Mouse (Mus musculus): ENCODE results near the gene Speer4e. TPM values are rescaled to one million over a fixed set of nuclear protein-coding genes. Genes with fewer than 3 reads are reported as not detected.

Speer4e gene
- not detected in 2 replicates for polyA plus RNA-seq (2012; rRNA removed; ENCODE audit: low replicate concordance)

DNA sequence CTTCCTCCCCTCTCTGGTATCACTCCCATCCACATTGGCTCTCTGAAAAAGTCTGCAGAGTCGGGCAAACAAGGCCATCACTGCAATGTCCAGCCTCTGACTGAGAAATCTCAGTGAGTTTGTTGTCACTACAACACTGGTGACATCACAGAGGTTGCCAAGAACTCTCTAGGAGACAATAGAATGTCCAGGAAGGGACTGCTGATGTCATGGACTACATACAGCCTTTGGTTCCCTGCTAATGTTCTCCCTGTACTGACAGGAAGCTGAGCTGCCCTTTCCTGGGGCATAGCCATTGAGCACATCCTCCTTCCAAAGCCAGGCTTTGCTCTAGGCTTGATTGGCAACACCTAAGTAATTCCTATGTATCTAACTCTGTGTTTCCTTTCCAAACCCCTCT lies at the start of gene Speer4e:
Gene Speer4e, minus strand, starts transcription at position 101 of the 400 bp plus-strand sequence.

DNA sequence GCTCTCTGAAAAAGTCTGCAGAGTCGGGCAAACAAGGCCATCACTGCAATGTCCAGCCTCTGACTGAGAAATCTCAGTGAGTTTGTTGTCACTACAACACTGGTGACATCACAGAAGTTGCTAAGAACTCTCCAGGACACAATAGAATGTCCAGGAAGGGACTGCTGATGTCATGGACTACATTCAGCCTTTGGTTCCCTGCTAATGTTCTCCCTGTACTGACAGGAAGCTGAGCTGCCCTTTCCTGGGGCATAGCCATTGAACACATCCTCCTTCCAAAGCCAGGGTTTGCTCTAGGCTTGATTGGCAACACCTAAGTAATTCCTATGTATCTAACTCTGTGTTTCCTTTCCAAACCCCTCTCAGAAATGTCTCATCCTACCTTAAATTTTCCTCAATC lies 40.6 kb upstream of the Speer4e start, which contains the start of gene Gm10354:
Gene Gm10354, minus strand, starts transcription at position 101 of the 400 bp plus-strand sequence.

DNA sequence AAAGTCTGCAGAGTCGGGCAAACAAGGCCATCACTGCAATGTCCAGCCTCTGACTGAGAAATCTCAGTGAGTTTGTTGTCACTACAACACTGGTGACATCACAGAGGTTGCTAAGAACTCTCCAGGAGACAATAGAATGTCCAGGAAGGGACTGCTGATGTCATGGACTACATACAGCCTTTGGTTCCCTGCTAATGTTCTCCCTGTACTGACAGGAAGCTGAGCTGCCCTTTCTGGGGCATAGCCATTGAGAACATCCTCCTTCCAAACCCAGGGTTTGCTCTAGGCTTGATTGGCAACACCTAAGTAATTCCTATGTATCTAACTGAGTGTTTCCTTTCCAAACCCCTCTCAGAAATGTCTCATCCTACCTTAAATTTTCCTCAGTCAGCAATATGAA lies 23.4 kb downstream of the Speer4e start, which contains the start of gene Gm9758:
Gene Gm9758, minus strand, starts transcription at position 101 of the 400 bp plus-strand sequence.

Other genes starting within 250 kb of the Speer4e start
- gene Gm9758, start 23.5 kb downstream of the Speer4e start, polyA plus RNA-seq (2012; rRNA removed; ENCODE audit: low replicate concordance) = not detected in 2 replicates
- gene Gm10354, start 40.5 kb upstream of the Speer4e start, polyA plus RNA-seq (2012; rRNA removed; ENCODE audit: low replicate concordance) = 0.13 TPM in 1 of 2 replicates, not detected in the other
- gene Gm17019, start 94.6 kb upstream of the Speer4e start, polyA plus RNA-seq (2012; rRNA removed; ENCODE audit: low replicate concordance) = not detected in 2 replicates

All from subcutaneous adipose tissue, adult 2 months (tissue).